Mouse (Mus musculus) adrenal gland, postnatal 36 days (tissue): ENCODE results near the gene Gm27179. TPM values are rescaled to one million over a fixed set of nuclear protein-coding genes. Genes with fewer than 3 reads are reported as not detected.
"Not testable (repeated sequence)": the region's sequence is repeated elsewhere in the genome, so short reads cannot be mapped to it uniquely, and the experiment has no call there.

Experiments
- DNase-seq, 2 experiments: peaks; one replicate each; pipeline ENCODE4 v3.0.0; 2021; ENCODE audit warnings: mixed read lengths in 1 of 2
- long read RNA-seq, 2 experiments: library from polyadenylated mRNA; stranded (forward); transcript quantifications; one replicate each; pipeline ENCODE4 v2.0.0; 2021; ENCODE audit warnings: borderline sequencing depth in 2 of 2
- total RNA-seq, 2 experiments: library from RNA; stranded (reverse); gene quantifications; 2 replicates each; pipeline ENCODE4 v1.2.3; 2021

Gene Gm27179
- not detected for total RNA-seq
- long read RNA-seq, experiment 1 = 0 reads
- long read RNA-seq, experiment 2 = 0 reads

- not testable (repeated sequence) for DNase-seq
Observed at GRCm38 (mm10) chr14:69512449-69512848, at the start of gene Gm27179. Gm27179 (minus strand) TSS chr14:69512549.

- not testable (repeated sequence) for DNase-seq
Observed at GRCm38 (mm10) chr14:69557550-69557949, 45.2 kb upstream of the Gm27179 start.

- not testable (repeated sequence) for DNase-seq
Observed at GRCm38 (mm10) chr14:69556820-69557219, 44.5 kb upstream of the Gm27179 start.

- DNase-seq = not testable (repeated sequence)
Observed at GRCm38 (mm10) chr14:69555110-69555831, 42.9 kb upstream of the Gm27179 start, which contains the start of gene Entpd4b. Entpd4b (plus strand) TSS chr14:69555424.

GRCm38 (mm10) chr14:69547310-69547709, 35.0 kb upstream of the Gm27179 start:
- not testable (repeated sequence) for DNase-seq

- not testable (repeated sequence) for DNase-seq
Observed at GRCm38 (mm10) chr14:69545052-69545451, 32.7 kb upstream of the Gm27179 start.

- not testable (repeated sequence) for DNase-seq
Observed at GRCm38 (mm10) chr14:69544033-69544432, 31.7 kb upstream of the Gm27179 start.

- DNase-seq = not testable (repeated sequence)
Observed at GRCm38 (mm10) chr14:69542695-69543094, 30.3 kb upstream of the Gm27179 start.

- not testable (repeated sequence) for DNase-seq
Observed at GRCm38 (mm10) chr14:69540113-69540512, 27.8 kb upstream of the Gm27179 start.

- not testable (repeated sequence) for DNase-seq
Observed at GRCm38 (mm10) chr14:69536539-69536938, 24.2 kb upstream of the Gm27179 start.

GRCm38 (mm10) chr14:69526202-69526601, 13.9 kb upstream of the Gm27179 start:
- DNase-seq = not testable (repeated sequence)

- not testable (repeated sequence) for DNase-seq
Observed at GRCm38 (mm10) chr14:69523001-69523400, 10.7 kb upstream of the Gm27179 start.

GRCm38 (mm10) chr14:69520810-69521209, 8.5 kb upstream of the Gm27179 start:
- DNase-seq = not testable (repeated sequence)

- DNase-seq = not testable (repeated sequence)
Observed at GRCm38 (mm10) chr14:69507000-69507399, 5.3 kb downstream of the Gm27179 start.

- not testable (repeated sequence) for DNase-seq
Observed at GRCm38 (mm10) chr14:69503174-69503573, 9.2 kb downstream of the Gm27179 start, which contains the start of gene Gm16867. Gm16867 (minus strand) TSS chr14:69503362.

GRCm38 (mm10) chr14:69502440-69503150, 9.8 kb downstream of the Gm27179 start:
- not testable (repeated sequence) for DNase-seq

GRCm38 (mm10) chr14:69496259-69496658, 16.1 kb downstream of the Gm27179 start:
- not testable (repeated sequence) for DNase-seq

GRCm38 (mm10) chr14:69494946-69495345, 17.4 kb downstream of the Gm27179 start:
- DNase-seq = not testable (repeated sequence)

GRCm38 (mm10) chr14:69494522-69494921, 17.8 kb downstream of the Gm27179 start:
- DNase-seq = not testable (repeated sequence)

GRCm38 (mm10) chr14:69488001-69488400, 24.3 kb downstream of the Gm27179 start:
- DNase-seq = not testable (repeated sequence)

GRCm38 (mm10) chr14:69485466-69486135, 26.7 kb downstream of the Gm27179 start:
- DNase-seq = not testable (repeated sequence)
